Mouse (Mus musculus) monocyte, adult 5-6 weeks (primary cell): ENCODE data around the gene Igfn1. TPM values are rescaled to one million over a fixed set of nuclear protein-coding genes. Genes with fewer than 3 reads are reported as not detected.

ENCODE experiments used
- ATAC-seq: fragments of 153-309, 156-312 bp; replicated peaks from 2 replicates; pipeline ENCODE4 v1.8.0; 2017; ENCODE audit warnings: mild to moderate bottlenecking; ENCODE audit not compliant: low TSS enrichment, insufficient number of reproducible peaks, severe bottlenecking, poor library complexity, low FRiP score
- total RNA-seq: library from RNA; stranded (forward); fragments of 200-1000, 200-491, 200-594 nt; gene quantifications from 3 replicates; pipeline ENCODE4 v1.2.3, GENCODE M21; 2017

Gene Igfn1
- total RNA-seq, 1 experiment from 2014 or later = not detected

- no peak for ATAC-seq
These were observed 7.4 kb upstream of the Igfn1 start for GRCm38 (mm10) chr1:136013513-136013912.

- no peak for ATAC-seq
These were observed 4.1 kb upstream of the Igfn1 start for GRCm38 (mm10) chr1:136010247-136010646.

- 0 out of 2 replicates have a peak, but pooled peaks have one; percentile 27 for ATAC-seq
These were observed 2.0 kb upstream of the Igfn1 start for GRCm38 (mm10) chr1:136008159-136008533.

- peak; percentile 92 for ATAC-seq
These were observed 1.3 kb upstream of the Igfn1 start, which contains the start of gene Tmem9 for GRCm38 (mm10) chr1:136007211-136008158. TSS of gene Tmem9 (plus strand) at chr1:136008150.

GRCm38 (mm10) chr1:136001438-136001837, 4.7 kb downstream of the Igfn1 start:
- ATAC-seq = no peak

GRCm38 (mm10) chr1:135999720-136000287, 6.3 kb downstream of the Igfn1 start:
- ATAC-seq = no peak

- no peak for ATAC-seq
These were observed 8.6 kb downstream of the Igfn1 start for GRCm38 (mm10) chr1:135997537-135997936.

- ATAC-seq = no peak
These were observed 12.7 kb downstream of the Igfn1 start for GRCm38 (mm10) chr1:135993470-135993869.

GRCm38 (mm10) chr1:135989876-135990275, 16.3 kb downstream of the Igfn1 start:
- ATAC-seq = no peak

- ATAC-seq = no peak
These were observed 22.0 kb downstream of the Igfn1 start for GRCm38 (mm10) chr1:135984105-135984504.

- no peak for ATAC-seq
These were observed 33.6 kb downstream of the Igfn1 start for GRCm38 (mm10) chr1:135972576-135972975.

- ATAC-seq = no peak
These were observed 35.7 kb downstream of the Igfn1 start for GRCm38 (mm10) chr1:135970486-135970885.

- no peak for ATAC-seq
These were observed 38.4 kb downstream of the Igfn1 start for GRCm38 (mm10) chr1:135967739-135968138.

GRCm38 (mm10) chr1:135964561-135964960, 41.6 kb downstream of the Igfn1 start:
- ATAC-seq = no peak

- ATAC-seq = no peak
These were observed 43.0 kb downstream of the Igfn1 start for GRCm38 (mm10) chr1:135963177-135963576.

GRCm38 (mm10) chr1:135958483-135958882, 47.7 kb downstream of the Igfn1 start:
- no peak for ATAC-seq

GRCm38 (mm10) chr1:135948871-135949270, 57.3 kb downstream of the Igfn1 start:
- ATAC-seq = no peak

GRCm38 (mm10) chr1:135946247-135946646, 59.9 kb downstream of the Igfn1 start:
- ATAC-seq = no peak

- 0 out of 2 replicates have a peak, but pooled peaks have one; percentile 18 for ATAC-seq
These were observed 60.4 kb downstream of the Igfn1 start for GRCm38 (mm10) chr1:135945711-135946110.
